Mouse (Mus musculus) cerebellum, adult 2 months (tissue): ENCODE measurements at regions not wholly inside any gene's neighbourhood (a gene's known extent, or its start where the extent isn't known, plus 50 kb on each side); places are given as distances from the start of the nearest gene placed in this dataset.

Experiments
- CTCF ChIP-seq: fragments of 200-500 bp; IDR thresholded peaks from 2 replicates; pipeline ENCODE4 v1.5.1; 2011; ENCODE audit warnings: low read depth, mild to moderate bottlenecking, control low read depth, low read length, moderate library complexity, borderline replicate concordance; ENCODE audit not compliant: insufficient read depth
- POLR2A ChIP-seq: fragments of 200-500 bp; IDR thresholded peaks from 2 replicates; pipeline ENCODE4 v1.6.1; 2011; ENCODE audit warnings: low read length, control low read depth, borderline replicate concordance; ENCODE audit not compliant: insufficient read depth

DNA sequence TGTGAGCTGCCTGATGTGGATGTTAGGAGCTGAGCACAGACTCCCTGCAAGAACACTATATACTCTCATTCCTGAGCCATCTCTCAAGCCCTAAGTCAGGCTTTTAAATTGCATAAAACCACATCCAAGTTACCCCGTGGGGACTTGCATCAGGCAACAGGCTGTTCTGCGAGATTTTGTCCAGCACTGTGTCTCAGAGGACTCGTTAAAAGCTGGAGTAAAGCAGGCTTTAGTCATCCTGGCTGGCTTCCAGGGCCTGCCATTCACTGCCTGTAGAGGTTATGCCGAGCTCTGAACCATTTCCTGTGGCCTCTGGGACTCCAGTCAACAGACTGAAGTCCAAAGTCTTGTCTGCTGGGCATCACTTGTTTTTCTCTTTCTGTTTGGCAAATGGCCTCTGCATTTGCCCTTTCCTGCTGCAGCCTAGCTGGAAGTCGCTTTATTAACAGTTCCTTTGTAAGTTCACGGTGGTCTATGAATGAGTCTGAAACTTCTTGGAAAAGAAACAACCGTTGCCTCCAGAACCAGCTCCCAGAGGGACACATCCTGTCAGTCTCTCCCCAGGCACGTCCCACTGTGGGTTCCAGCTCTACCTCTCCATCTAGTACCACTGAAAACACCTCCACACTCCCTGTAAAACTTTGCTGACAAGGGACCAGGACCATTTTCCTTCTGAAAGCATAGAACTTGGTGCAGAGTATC, 61.8 kb upstream of the C1qtnf3 start:
- no peak for TF ChIP-seq POLR2A
- no peak for TF ChIP-seq CTCF
